Mouse (Mus musculus): ENCODE results near the gene Il12rb1.

- TF ChIP-seq CTCF (IDR thresholded peaks at IDR 0.05; ENCODE audit: extremely low read depth, insufficient read length, insufficient replicate concordance, low read depth, low read length) = no peak
- TF ChIP-seq POLR2A (IDR thresholded peaks at IDR 0.05; ENCODE audit: low read depth, low read length) = no peak
Observed at GRCm38 (mm10) chr8:70786291-70787050, 21.8 kb upstream of the Il12rb1 start.

Data from small intestine, adult 2 months (tissue).